Comparison of ENCODE assay signal across 11 mouse cellular contexts in the genomic region with DNA sequence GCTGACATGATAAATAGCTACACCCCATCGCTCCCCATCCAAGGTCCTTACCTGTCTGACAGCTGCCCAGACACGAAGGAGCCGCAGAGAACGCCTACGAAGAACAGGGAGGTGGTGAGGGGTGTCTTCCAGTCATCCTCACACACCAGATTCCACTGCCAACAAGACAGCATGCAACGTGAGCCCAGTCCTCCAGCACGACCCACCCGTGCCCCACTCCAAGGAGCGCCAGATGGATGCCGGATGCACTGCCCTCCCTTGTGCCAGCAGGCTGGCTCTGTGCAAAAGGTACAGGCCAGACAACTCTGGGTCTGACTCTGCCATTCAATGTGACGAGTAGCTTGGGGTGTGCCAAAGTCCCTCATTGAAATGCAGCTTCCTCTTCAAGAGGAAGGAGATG. TPM values are rescaled to one million over a fixed set of nuclear protein-coding genes. Genes with fewer than 3 reads are reported as not detected.
A peak's percentile ranks its signal among the peaks of the same experiment; 100 is the strongest.
DNase-seq lines count a peak whose midpoint lies in the region; ATAC-seq and TF ChIP-seq lines count a peak whose summit lies in the region.
"Had no signal": no experiment of that assay in that cellular context is flagged by ENCODE, and none has a peak within 500 bp of the region (broad histone marks: within the 10 kb centered on the region; RNA-seq: fewer than 3 reads in every experiment).

No protein-coding gene starts in this region.

- peaks cover 83% of the 10 kb centered on the region for H3K36me3 ChIP-seq in liver, embryonic 13.5 days

- no peaks in the 10 kb centered on the region for H3K9me3 ChIP-seq in liver, embryonic 13.5 days (replicated peaks)

- TF ChIP-seq CTCF in lung, adult 2 months (IDR thresholded peaks at IDR 0.05; ENCODE audit: insufficient read depth, low read length), result no peak

- H3K27ac ChIP-seq in liver, embryonic 13.5 days, result peak overlapping the region; percentile 97
- H3K27ac ChIP-seq: hindbrain, embryonic 14.5 days had no signal

- intact Hi-C loops in heart, postnatal 10 days (cut with DNase I), result loop anchor here (10.0 kb wide), 1 partner anchor 527 kb away; no protein-coding TSS in a partner anchor

- no peak for TF ChIP-seq POLR2A in lung, adult 2 months (IDR thresholded peaks at IDR 0.05; ENCODE audit: borderline replicate concordance, extremely low read depth, low read depth, low read length)

- peak overlapping the region; percentile 57; the same call in 1 of the 2 replicates for H3K9ac ChIP-seq in liver, embryonic 13.5 days
- H3K9ac ChIP-seq: hindbrain, embryonic 14.5 days had no signal

- H3K4me2 ChIP-seq in liver, embryonic 13.5 days, result peak overlapping the region; percentile 70
- H3K4me2 ChIP-seq: hindbrain, embryonic 14.5 days had no signal

- H3K4me3 ChIP-seq in liver, embryonic 13.5 days (replicated peaks), result no peak overlapping the region
- no peak overlapping the region for H3K4me3 ChIP-seq in lung, adult 2 months (replicated peaks; ENCODE audit: extremely low read depth, low read depth, low read length)

- H3K27me3 ChIP-seq in liver, embryonic 13.5 days, result no peaks in the 10 kb centered on the region

- 86% methylated on average over 11 of the region's 11 CpGs for WGBS in liver, embryonic 13.5 days (ENCODE audit: insufficient replicate concordance)
- WGBS in lung, adult 2 months, result 82% methylated on average over 11 of the region's 11 CpGs

- no peak for ATAC-seq in liver, embryonic 13.5 days (ENCODE audit: low read depth)

- H3K4me1 ChIP-seq in liver, embryonic 13.5 days (replicated peaks), result peaks cover 84% of the 10 kb centered on the region
- peaks cover 3% of the 10 kb centered on the region; the same call in 1 of the 2 replicates for H3K4me1 ChIP-seq in lung, adult 2 months (ENCODE audit: control insufficient read depth, insufficient read depth, low read length)

- peak; percentile 93 for DNase-seq in heart, adult 11 months
- no peak for DNase-seq in heart, postnatal 10 days
- no peak for DNase-seq in liver, embryonic 13.5 days
- no peak for DNase-seq in liver
- DNase-seq in cerebellum, postnatal 10 days, result peak; percentile 93 to 97
- DNase-seq in right cerebral cortex, postnatal 25 days, result no peak
- no peak for DNase-seq in lung, adult 2 months
- DNase-seq: lung, postnatal 4 days; right cerebral cortex, adult 18-20 months; thymus, adult 2 months had no signal

RNA-seq across cellular contexts. Expression of a gene that starts 20.2 kb away (rescaled TPM):
- total RNA-seq in heart, postnatal 10 days (2021), result 1 to 10 TPM; 1.9 to 2.2 TPM
- polyA plus RNA-seq in liver, embryonic 13.5 days (2015; fragmentation: Nextera tagmentation; extraction: Ambion mirVana), result 33.7 and 33.9 TPM in 2 replicates
- 1.3 and 1.4 TPM in 2 replicates for polyA plus RNA-seq in lung, adult 2 months (2012; rRNA removed)

RNA-seq across cellular contexts. Expression of a gene that starts 27.6 kb away (rescaled TPM):
- total RNA-seq in heart, postnatal 10 days (2021), result 1 to 10 TPM; 2.1 to 2.2 TPM
- 1.1 and 1.6 TPM in 2 replicates for polyA plus RNA-seq in liver, embryonic 13.5 days (2015; fragmentation: Nextera tagmentation; extraction: Ambion mirVana)
- 2.3 and 3.8 TPM in 2 replicates for polyA plus RNA-seq in lung, adult 2 months (2012; rRNA removed)

Comparison
In these comparisons a context has a peak if more than half of its experiments do, and no peak if none do; other contexts are left out.
1. DNase-seq: peak in heart, adult 11 months (single experiment) and cerebellum, postnatal 10 days (2 of 2); none in heart, postnatal 10 days (0 of 2), liver, embryonic 13.5 days (single experiment), liver (single experiment), right cerebral cortex, postnatal 25 days (single experiment) and lung, adult 2 months (single experiment).
2. RNA of a gene that starts 20.2 kb away (polyA plus RNA-seq): 33.7 to 33.9 TPM in liver, embryonic 13.5 days; 1.3 to 1.4 TPM in lung, adult 2 months; every median in the first group is over 10 times any median in the second.